Mouse (Mus musculus): ENCODE results near the gene Lmf1.

DNA sequence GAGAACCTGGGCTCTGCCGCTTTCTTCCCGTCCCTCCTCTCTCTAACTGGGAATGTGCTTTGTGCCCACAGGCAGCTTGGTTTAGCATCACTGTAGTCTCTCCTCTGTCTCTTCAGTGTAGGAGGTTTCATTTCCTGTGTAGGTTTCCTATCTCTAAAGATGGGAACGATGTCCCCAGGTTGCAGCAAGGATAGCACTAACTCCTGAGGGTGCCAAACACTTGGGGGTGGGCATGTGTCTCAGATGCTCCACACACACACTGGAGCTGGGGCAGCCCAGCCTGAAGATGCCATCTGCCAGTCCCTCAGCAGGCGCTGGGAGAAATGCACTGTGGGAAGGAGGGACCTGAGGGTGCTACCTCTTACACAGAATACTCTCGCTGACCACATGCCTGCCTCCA is 56.9 kb downstream of the Lmf1 start:
- no peak for TF ChIP-seq CTCF (IDR thresholded peaks at IDR 0.05; ENCODE audit: low read depth)
- TF ChIP-seq EP300 (optimal IDR thresholded peaks at IDR 0.05), result no peak

All from stomach, postnatal 0 days (tissue).